Mouse (Mus musculus): ENCODE data around the gene Abcc1.

- TF ChIP-seq POLR2A (IDR thresholded peaks at IDR 0.05; ENCODE audit: low read depth, low read length) (no peak), CTCF (conservative IDR thresholded peaks at IDR 0.05; ENCODE audit: insufficient read depth, insufficient read length, low read depth, low read length) (no peak)
These were observed 74.2 kb downstream of the Abcc1 start for GRCm38 (mm10) chr16:14435526-14435925.

Measured in kidney, adult 2 months (tissue).